Mouse (Mus musculus) ovary, postnatal 36 days (tissue): ENCODE data around the gene A630076J17Rik.

ENCODE experiments used
- DNase-seq: peaks from one replicate; pipeline ENCODE4 v3.0.0; 2022; ENCODE audit warnings: low spot score, mixed read lengths

A630076J17Rik gene

DNA sequence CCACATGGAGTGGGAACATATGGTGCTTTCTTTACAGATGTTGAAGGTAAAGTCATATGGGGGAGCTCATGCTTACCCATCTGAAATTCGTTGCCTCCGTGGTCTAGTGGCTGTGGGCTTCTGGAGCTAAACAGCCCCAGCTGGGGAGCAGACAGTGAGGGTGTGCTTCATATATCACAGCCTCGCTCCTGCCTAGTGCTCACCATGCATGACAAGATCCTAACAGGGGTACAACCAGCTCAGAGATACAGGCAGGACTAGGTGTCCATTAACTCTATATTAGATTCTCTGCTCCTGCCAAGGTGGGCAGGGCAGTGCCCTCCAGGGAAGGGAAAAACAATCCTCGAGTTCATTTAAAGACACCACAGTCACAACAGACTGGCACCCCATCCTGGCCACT is 788 bp downstream of the A630076J17Rik start:
- no peak for DNase-seq

DNA sequence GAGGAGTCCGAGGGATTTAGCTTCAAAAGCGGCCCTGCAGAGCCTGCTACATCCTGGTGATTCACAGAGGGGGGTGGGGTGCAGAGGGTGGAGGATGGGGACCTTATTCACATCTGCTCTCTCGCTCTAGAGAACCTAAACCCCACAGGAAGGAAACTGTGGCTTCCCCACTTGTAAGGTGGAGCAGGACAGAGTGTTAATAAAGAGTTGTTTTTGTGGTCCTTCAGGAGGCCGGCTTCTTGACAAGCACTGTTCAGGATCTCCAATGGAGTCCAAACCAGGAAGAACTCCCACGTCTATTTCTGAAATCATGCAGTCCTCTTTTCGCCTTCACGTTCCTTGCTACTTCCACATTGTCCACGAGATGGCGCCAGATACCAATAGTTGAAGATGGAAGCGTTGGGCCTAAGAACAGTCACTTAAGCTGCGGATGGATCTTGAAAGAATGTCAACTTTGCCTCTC is 3.0 kb downstream of the A630076J17Rik start:
- peak; percentile 76 for DNase-seq

DNA sequence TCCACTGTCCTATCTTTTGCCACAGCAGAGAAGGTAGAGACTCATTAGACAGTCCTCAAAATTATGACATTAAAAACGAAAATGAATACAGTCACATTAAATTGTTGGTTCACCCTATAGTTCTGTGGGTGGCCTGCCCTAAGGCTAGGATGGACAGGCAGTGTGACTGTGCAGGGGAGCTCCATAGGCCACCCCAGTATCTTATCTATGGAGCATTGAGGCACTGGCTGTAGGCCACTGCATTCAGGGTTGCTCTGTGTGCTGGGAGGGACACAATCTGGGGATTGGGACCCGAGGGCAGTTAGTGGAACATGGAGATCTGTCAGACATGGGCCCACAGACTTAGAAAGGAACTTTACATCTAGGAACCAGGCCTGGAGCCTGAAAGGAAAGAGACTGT is 3.5 kb downstream of the A630076J17Rik start:
- DNase-seq = no peak

DNA sequence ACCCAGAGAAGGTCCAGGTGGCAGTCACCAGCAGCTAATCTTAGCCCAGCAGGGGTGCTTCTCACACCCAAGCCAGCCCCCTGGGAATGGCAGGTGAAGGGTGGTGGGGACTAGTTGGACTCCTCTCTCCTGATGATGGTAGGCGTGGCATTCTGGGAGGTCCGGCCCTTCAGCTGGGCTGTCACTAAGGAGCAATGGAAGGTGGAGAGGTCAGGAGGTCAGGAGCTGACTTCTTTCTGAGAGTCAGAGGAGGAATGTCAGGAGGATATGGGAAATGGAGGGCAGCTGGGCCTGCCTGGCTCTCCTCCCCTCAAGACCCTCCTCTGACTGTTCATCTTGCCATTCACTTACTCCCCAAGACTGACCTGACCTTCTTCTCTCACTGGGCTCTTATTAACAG is 7.6 kb downstream of the A630076J17Rik start:
- DNase-seq = no peak

DNA sequence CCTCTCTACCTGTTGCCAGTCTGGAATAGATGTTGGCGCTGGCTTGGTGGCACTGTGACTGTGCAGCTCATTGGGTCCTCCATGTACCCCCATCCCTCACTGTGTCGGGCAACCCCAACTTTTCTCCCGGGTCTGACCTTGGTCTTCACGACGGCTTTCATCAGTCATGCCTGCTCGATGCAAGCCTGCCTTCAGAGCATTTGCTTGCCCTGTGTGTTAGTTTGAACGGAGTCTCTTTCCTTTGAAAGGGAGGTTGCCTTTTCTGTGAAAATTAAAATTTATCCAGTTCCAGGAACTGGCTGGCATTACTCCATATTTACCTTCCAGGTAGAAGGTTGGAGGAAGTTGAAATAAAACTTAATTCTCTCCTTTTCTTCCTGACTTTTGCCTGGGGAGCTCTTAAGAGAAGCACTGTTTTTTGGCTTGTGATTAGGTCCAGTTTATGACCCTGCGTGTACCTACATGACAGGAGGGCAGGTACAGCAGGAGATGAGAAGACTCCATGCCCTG is 8.1 kb downstream of the A630076J17Rik start:
- DNase-seq = no peak

DNA sequence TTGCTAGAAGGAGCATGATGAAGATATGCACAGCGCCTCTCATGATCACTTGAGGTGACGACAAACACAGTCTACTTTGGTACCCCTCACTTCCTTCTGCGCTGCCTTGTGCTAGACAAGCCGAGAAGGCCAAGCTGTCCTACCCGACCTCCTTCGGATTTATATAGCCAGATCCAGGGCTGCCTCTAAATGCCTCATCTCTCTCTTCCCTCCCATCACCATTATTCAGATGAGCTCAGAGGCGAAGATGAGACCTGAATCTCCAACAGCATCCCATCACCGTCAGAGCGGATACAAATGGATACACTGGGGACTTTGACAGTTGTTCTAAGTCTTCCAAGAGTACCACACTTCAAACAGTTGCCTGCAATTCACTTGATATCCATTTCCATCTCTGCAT is 9.2 kb downstream of the A630076J17Rik start, which contains the start of gene Prok1:
Gene Prok1 (minus strand): TSS at position 101 of the 400 bp plus-strand sequence.
- no peak for DNase-seq

DNA sequence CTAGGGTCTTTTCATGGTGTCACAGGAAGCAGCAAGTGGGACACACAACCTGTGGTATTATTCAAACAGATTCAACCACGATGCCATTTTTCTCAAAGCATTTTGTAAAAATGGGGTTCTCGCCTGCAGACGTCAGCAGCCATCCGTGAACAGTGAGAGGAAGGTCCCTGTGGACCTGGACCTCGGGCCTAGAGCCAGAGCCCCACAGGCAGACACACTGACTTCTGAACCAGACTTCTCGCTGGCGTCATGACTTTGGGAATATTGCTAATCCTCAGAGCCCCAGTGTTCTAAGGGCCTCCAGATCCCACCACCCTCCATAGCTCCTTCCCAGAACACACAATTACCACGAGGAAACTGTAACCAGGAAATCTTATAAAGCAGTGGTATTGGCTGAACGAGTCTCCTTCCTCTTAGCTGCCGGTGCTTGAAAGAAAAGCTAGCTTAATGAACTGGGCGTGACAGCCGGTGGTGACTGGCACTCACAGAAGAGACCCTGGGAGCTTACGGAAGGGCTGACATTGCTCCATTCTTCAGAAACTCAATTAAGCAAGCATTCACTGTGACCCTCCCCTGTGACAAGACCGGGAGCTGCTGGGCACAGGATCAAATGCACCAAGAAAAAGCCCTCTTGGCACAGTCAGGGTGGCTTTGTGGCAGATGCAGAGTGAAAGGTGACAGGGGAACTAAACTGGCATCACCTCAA is 11.1 kb downstream of the A630076J17Rik start:
- no peak for DNase-seq

DNA sequence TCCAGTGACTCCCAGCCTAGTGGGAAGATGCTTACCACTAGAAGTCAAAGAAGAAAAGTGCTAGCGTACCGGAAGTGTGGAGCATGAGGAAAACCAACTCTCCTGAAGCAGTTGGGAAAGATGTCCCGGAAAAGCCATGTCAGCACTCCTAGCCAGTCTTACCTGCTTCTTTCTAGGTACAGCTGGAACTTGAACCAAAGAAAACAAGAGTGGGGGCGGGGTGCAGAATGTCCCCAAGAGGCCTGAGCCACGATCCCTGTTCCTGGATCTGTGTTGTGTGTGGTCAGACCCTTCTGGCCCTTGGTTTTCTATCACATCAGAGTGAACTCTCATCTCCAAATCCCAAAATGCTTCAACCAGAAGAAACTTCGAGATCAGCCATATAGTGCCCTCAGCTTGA is 16.5 kb downstream of the A630076J17Rik start:
- no peak for DNase-seq

DNA sequence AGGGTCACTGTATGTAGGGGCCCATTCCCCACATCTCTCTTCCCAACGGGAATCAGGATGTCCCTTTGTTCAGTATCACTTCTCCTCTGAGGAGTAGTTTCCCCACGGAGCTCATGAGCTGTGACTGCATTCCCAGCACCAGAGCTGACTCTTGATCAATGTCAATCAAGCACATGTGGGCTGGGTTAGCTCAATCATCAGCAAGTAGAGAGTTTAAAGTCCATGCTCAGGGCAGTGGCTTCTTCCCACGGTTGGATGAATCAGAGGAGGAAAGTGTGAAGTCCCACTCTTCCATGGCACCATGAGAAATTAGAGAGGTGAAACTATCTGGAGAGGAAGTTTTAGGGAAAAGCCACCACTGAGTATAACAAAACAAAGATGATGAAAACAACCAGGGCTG is 18.6 kb downstream of the A630076J17Rik start:
- no peak for DNase-seq

DNA sequence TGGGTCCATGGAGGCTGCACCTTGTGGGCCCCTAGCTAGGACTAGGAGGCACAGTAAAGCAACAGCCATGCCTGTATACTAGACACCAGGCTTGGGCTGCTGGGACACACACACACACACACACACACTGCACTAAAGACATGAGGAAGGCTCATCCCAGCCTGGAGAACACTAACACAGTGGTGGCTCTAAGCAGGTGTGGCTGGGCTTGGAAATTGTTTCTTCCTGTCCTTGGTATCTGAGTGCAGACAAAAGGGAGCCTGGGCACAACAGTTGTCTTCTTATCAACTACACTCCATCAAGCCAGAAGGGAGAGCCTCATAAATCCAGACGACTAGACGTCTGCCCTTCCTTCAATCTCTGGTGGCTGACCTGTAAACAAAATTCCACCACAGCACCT is 19.9 kb downstream of the A630076J17Rik start:
- no peak for DNase-seq

DNA sequence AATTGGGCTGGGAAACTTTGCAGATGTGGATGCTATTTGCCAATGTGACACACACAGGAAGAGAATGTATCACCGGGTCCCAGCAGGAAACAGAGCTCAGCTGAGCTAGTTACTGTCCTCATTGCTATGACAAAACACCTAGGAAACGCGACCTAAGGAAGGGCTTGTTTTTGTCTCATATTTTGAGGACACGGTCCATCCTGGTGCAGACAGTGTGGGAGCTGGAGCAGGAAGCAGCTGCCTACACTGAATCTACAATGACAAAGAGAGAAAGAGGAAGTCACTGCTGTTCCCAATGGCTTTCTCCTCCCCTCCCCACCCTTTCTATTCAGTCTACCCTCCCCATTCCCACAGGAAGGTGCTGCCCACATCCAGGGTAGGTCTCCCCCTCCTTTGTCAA is 21.6 kb downstream of the A630076J17Rik start:
- DNase-seq = no peak

DNA sequence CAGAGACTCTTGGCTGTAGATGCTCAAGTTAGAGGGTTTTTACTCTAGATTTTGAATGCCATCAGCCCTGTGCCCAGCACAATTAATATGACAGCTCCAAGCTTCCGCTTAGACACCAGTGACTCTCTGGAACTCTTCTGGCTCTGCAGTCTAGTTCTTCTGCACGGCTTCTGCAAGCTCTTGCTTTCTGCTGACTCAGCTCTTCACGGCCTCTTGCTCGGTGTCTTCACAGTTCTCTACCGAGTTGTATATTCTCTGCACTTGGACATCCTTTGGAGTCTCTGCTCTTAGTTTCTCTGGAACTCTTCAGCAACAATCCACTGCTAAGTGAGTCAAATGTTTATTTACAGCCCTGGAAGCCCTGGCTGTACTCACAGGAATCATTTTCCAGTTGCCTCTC is 23.5 kb downstream of the A630076J17Rik start:
- no peak for DNase-seq

DNA sequence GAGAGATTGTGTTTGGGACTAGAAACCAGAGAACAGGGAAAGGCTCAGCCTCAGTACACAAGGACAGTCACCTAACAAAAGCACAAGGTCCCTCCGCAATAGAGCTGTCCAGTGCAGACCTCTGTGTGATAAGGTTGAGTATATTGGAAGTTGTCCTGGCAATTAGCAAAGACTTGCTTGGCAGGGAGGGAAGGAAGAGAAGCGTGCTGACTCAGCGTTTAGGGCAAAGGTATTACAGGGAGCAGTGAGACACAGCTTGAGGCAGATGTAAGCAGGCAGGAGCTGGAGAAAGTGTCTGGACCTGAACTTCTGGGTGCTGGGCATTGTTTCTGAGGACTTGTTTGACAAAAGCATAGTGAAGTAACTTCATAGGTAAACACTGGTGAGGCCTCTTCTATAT is 25.6 kb downstream of the A630076J17Rik start:
- DNase-seq = no peak

DNA sequence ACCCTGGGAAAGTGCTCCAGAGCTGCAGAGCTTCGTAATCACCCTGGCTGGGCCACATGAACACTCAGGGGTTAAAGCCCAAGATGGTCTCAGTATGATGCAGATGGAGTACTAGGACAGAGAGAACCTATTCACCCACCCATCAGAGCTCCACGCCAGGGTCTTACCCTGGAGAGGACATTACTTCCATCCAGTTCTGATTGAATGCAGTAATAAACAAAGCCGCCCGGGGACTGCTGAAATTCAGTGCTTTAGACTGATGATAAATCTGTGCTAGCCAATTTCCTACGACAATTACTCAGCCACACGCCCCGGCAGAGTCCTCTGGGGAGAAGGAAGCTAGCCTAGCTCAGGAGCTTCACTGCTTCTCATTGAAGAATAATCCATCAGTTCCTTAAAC is 26.3 kb downstream of the A630076J17Rik start:
- DNase-seq = no peak

DNA sequence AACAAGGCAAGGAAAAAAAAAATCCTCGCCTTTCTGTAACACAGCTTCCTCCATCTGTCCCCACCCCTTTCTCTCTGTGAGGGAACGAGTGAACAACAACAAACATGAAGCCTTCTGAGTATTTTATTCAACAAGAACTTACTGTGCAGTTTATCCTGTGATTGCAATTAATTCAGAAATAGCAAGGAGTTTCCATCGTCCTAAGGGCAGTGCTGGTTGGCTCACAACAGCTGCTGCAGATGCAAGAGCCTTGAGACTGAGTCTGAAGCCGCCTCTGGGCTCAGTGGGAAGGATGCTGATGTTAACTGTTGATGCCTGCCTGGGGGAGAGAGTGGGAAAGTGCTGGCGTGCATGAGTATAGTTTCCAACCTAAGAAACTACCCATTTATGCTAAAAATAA is 27.5 kb downstream of the A630076J17Rik start:
- no peak for DNase-seq

DNA sequence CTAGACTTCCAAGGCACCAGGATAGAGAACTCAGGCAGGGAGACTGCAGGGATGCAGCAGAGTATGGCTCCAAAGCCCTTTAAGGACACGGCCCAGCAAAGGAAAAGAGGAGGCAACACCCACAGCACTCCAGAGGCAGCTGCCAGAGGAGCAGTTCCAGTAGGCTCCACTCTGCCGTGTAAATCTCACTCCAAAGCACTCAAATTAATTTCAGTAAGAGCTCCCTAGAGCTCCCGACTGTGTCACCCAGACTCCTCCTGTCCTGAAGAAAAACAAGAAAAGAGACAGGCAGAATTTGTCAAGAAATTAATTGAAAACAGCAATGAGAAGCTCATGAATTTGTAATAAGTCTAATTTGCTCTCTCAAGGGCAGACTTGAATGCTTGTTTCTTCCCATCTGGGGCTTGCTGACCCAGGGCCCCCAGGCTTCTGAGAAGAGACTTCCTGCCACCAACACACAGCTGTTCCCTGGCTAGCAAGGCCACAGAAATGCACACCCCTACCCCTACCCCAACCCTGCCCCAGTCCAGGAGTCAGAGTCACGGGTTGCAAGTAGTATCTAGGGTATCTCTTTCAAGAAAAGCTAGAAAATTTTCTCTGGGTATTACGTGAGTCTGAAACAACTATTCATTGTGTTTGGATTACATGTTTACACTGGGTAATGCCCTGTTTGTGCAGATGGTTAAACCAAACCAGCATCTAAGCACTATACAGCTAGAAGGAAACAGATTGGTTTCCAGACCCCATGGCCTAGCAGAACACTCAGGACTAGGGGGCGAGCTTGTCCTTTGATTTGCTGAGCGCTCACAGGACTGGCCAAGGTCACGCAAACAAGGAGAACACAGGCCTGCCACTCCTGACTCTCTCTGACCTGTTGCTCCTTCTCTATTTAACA is 30.8 kb downstream of the A630076J17Rik start:
- DNase-seq = peak; percentile 23

DNA sequence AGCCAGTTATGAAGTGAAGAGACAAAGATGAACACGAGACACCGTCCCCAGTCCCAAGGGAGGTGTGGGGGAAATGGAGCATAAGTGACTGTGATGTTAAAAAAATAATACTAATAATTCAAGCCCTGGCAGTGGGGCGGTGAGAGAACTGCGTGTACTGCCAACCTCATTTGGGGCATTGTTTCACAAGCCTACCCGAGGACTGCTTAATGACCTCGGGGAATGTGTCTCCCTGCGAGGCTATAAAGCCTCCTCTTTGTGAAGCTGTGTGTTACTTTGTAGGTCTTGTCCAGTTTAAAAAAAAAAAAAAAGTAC is 31.4 kb downstream of the A630076J17Rik start:
- peak; percentile 29 for DNase-seq

DNA sequence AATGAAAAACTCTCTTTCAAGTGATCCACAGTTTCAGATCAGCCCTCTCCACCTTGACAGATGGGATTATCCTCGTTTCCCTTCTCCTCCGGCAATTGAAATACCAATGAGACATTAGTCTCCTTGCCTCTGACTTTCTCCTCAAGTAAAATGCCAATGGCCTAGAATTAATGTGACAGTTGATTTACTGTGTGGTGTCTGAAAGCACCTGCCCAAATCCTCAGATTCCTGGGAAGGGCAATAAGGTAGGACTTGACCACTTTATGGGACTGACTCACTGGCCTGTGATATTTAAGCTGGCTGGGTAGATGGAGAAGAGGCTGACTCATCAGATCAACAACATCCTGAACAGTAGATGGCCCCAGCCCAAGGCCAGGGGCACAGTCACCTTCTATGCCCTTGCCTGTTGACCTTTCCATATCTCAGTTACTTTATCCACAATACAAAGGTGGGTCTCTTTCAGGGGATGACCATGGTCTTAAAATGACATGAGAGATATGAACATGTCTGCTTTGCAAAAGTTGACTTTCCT is 36.5 kb downstream of the A630076J17Rik start:
- DNase-seq = no peak

DNA sequence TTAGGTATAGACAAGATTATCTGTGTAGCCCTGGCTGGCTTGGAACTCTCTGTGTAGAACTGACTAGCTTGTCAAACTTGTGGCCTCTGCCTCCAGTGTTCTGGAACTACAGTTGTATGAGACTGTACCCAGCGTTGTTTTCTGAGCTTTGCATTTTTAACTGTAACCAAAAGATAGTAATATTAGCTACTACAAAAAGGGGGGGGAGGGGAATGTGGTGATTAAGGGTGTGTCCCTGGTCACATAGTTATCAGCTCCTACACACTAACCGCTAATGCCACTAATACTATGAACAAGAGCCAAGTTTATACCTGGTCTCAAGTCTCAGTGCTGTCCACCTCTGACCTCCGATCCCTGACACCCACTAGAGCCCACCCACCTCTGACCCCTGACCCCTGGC is 42.0 kb downstream of the A630076J17Rik start:
- no peak for DNase-seq

DNA sequence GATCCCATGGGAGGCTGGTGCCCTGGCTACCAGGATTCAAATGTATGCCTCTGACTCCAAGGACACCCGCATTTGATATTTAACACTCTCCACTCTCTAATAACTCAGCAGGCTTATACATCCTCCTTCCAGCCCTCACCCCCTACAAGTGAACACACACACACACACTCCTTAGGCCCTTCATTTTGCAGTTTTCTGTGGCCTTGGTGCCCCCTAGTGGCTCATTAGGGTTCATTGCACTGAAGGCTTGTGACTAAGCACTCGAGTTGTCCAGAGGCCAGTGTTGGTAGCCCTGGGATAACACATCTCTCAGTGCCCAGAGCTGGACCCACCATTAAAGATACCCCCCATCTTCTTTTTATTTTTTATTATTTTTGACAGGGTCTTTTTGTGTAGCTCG is 43.4 kb downstream of the A630076J17Rik start:
- peak; percentile 51 for DNase-seq

DNA sequence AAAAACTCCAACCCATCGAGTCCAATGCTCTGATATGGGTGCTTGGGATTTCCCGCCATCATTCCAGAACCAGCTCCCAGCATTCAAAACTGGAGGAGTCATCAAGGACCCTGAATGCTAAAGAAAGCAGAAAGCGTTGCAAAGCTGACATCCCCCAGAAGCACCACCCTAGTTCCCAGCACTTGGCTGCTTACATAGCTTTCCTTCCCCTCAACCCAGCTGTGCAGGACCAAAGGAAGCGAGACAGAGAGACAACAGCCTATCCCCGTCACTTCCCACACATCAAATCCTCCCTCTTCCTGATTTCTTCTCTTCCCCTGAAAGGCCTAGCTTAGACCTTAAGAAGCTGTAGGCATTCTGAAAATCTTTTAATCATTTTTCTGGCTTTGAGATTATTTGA is 44.9 kb downstream of the A630076J17Rik start:
- no peak for DNase-seq

DNA sequence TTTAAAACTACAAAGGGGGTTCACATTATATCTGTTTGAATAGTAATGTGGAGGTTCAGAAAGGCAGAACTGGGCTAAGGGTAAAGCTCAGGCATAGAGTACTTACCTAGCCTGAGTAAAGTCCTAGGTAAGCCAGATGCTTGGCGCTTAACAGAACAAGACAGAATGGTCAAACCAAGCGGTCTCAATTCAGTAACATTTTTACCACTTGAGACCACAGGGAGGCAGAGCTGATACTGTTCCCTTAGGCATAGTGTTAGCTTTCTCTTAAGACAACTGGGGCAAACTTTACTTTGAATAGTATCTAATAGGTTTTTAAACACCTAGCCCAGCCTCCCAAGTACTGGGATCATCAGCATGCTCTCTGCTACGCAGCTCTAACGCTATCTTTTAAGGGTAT is 45.6 kb downstream of the A630076J17Rik start:
- DNase-seq = no peak

DNA sequence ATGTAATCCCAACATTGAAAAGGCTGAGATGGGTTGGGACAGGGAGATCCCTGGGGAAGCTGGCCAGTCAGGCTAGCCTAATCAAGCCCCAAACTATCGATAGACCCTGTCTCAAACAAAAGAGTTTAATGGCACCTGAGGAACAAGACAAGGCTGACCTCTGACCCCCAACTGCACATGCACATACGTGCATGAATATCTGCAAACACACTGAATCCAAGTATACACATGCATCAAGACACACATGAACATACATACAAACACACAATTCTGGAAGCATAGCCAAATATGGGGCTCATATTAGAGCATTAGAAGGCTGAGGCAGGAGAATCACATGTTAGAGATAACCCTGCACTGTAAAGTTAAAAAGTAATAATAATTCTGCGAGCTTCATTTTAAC is 46.2 kb downstream of the A630076J17Rik start:
- DNase-seq = no peak
